Mouse (Mus musculus): Measurements from ENCODE around the gene Otogl. TPM values are rescaled to one million over a fixed set of nuclear protein-coding genes. Genes with fewer than 3 reads are reported as not detected.
"Not testable (repeated sequence)": the region's sequence is repeated elsewhere in the genome, so short reads cannot be mapped to it uniquely, and the experiment has no call there.

The Otogl gene
- total RNA-seq, 2 experiments from 2014 or later, result not detected

- ATAC-seq (replicated peaks; ENCODE audit: low FRiP score, low TSS enrichment, poor library complexity, severe bottlenecking), result no peak
These were observed 77.3 kb downstream of the Otogl start for GRCm38 (mm10) chr10:107834452-107835239.

GRCm38 (mm10) chr10:107829151-107829550, 82.8 kb downstream of the Otogl start:
- no peak for ATAC-seq (replicated peaks; ENCODE audit: low FRiP score, low TSS enrichment, poor library complexity, severe bottlenecking)

- ATAC-seq (replicated peaks; ENCODE audit: low FRiP score, low TSS enrichment, poor library complexity, severe bottlenecking), result no peak
These were observed 98.0 kb downstream of the Otogl start for GRCm38 (mm10) chr10:107813814-107814483.

GRCm38 (mm10) chr10:107810649-107811398, 101.1 kb downstream of the Otogl start:
- ATAC-seq (replicated peaks; ENCODE audit: low FRiP score, low TSS enrichment, poor library complexity, severe bottlenecking), result no peak

- no peak for ATAC-seq (replicated peaks; ENCODE audit: low FRiP score, low TSS enrichment, poor library complexity, severe bottlenecking)
These were observed 106.7 kb downstream of the Otogl start for GRCm38 (mm10) chr10:107805203-107805602.

GRCm38 (mm10) chr10:107804285-107804684, 107.6 kb downstream of the Otogl start:
- ATAC-seq (replicated peaks; ENCODE audit: low FRiP score, low TSS enrichment, poor library complexity, severe bottlenecking), result not testable (repeated sequence)

GRCm38 (mm10) chr10:107799671-107800353, 112.1 kb downstream of the Otogl start:
- peak; percentile 97 for ATAC-seq (replicated peaks; ENCODE audit: low FRiP score, low TSS enrichment, poor library complexity, severe bottlenecking)

- no peak for ATAC-seq (replicated peaks; ENCODE audit: low FRiP score, low TSS enrichment, poor library complexity, severe bottlenecking)
These were observed 116.8 kb downstream of the Otogl start for GRCm38 (mm10) chr10:107794812-107795756.

- ATAC-seq (replicated peaks; ENCODE audit: low FRiP score, low TSS enrichment, poor library complexity, severe bottlenecking), result no peak
These were observed 119.4 kb downstream of the Otogl start for GRCm38 (mm10) chr10:107792491-107792890.

- no peak for ATAC-seq (replicated peaks; ENCODE audit: low FRiP score, low TSS enrichment, poor library complexity, severe bottlenecking)
These were observed 132.4 kb downstream of the Otogl start for GRCm38 (mm10) chr10:107779548-107779947.

- ATAC-seq (replicated peaks; ENCODE audit: low FRiP score, low TSS enrichment, poor library complexity, severe bottlenecking), result no peak
These were observed 152.3 kb downstream of the Otogl start for GRCm38 (mm10) chr10:107759624-107760023.

- no peak for ATAC-seq (replicated peaks; ENCODE audit: low FRiP score, low TSS enrichment, poor library complexity, severe bottlenecking)
These were observed 158.5 kb downstream of the Otogl start for GRCm38 (mm10) chr10:107753471-107753870.

- no peak for ATAC-seq (replicated peaks; ENCODE audit: low FRiP score, low TSS enrichment, poor library complexity, severe bottlenecking)
These were observed 159.4 kb downstream of the Otogl start for GRCm38 (mm10) chr10:107752351-107753143.

GRCm38 (mm10) chr10:107751944-107752343, 160.0 kb downstream of the Otogl start:
- no peak for ATAC-seq (replicated peaks; ENCODE audit: low FRiP score, low TSS enrichment, poor library complexity, severe bottlenecking)

GRCm38 (mm10) chr10:107747566-107747965, 164.4 kb downstream of the Otogl start:
- peak; percentile 70 for ATAC-seq (replicated peaks; ENCODE audit: low FRiP score, low TSS enrichment, poor library complexity, severe bottlenecking)

- ATAC-seq (replicated peaks; ENCODE audit: low FRiP score, low TSS enrichment, poor library complexity, severe bottlenecking), result no peak
These were observed 165.2 kb downstream of the Otogl start for GRCm38 (mm10) chr10:107746717-107747116.

- ATAC-seq (replicated peaks; ENCODE audit: low FRiP score, low TSS enrichment, poor library complexity, severe bottlenecking), result no peak
These were observed 172.1 kb downstream of the Otogl start for GRCm38 (mm10) chr10:107739815-107740214.

- no peak for ATAC-seq (replicated peaks; ENCODE audit: low FRiP score, low TSS enrichment, poor library complexity, severe bottlenecking)
These were observed 174.2 kb downstream of the Otogl start for GRCm38 (mm10) chr10:107737743-107738142.

Measured in megakaryocyte-erythroid progenitor cell, adult 5-6 weeks (primary cell).